Mouse (Mus musculus): Measurements from ENCODE around the gene Zic4. TPM values are rescaled to one million over a fixed set of nuclear protein-coding genes. Genes with fewer than 3 reads are reported as not detected.

The Zic4 gene
- total RNA-seq, 4 experiments from 2014 or later = 2.7 to 4.8 (median 3.5) TPM

GRCm38 (mm10) chr9:91363011-91363730 lies 958 bp downstream of the Zic4 start:
- no peak for DNase-seq (ENCODE audit: low spot score in 2 of 2)

GRCm38 (mm10) chr9:91363814-91364126 lies 1.6 kb downstream of the Zic4 start:
- no peak for DNase-seq (ENCODE audit: low spot score in 2 of 2)

GRCm38 (mm10) chr9:91364127-91364970 lies 2.1 kb downstream of the Zic4 start:
- no peak for DNase-seq (ENCODE audit: low spot score in 2 of 2)

- no peak for DNase-seq (ENCODE audit: low spot score in 2 of 2)
These were observed 2.8 kb downstream of the Zic4 start for GRCm38 (mm10) chr9:91364971-91365501.

- DNase-seq (ENCODE audit: low spot score in 2 of 2) = no peak
These were observed 3.5 kb downstream of the Zic4 start, which contains the start of gene Zic1 for GRCm38 (mm10) chr9:91365664-91366063. TSS of gene Zic1 (minus strand) at chr9:91365810.

GRCm38 (mm10) chr9:91366226-91366998 lies 4.2 kb downstream of the Zic4 start:
- no peak for DNase-seq (ENCODE audit: low spot score in 2 of 2)

- no peak for DNase-seq (ENCODE audit: low spot score in 2 of 2)
These were observed 5.0 kb downstream of the Zic4 start for GRCm38 (mm10) chr9:91366999-91367811.

GRCm38 (mm10) chr9:91368150-91368549 lies 5.9 kb downstream of the Zic4 start:
- no peak for DNase-seq (ENCODE audit: low spot score in 2 of 2)

GRCm38 (mm10) chr9:91368946-91369292 lies 6.7 kb downstream of the Zic4 start:
- no peak for DNase-seq (ENCODE audit: low spot score in 2 of 2)

GRCm38 (mm10) chr9:91369293-91369991 lies 7.2 kb downstream of the Zic4 start:
- no peak for DNase-seq (ENCODE audit: low spot score in 2 of 2)

- no peak for DNase-seq (ENCODE audit: low spot score in 2 of 2)
These were observed 8.0 kb downstream of the Zic4 start for GRCm38 (mm10) chr9:91370191-91370708.

- no peak for DNase-seq (ENCODE audit: low spot score in 2 of 2)
These were observed 8.8 kb downstream of the Zic4 start for GRCm38 (mm10) chr9:91371011-91371410.

- DNase-seq (ENCODE audit: low spot score in 2 of 2) = no peak
These were observed 9.4 kb downstream of the Zic4 start for GRCm38 (mm10) chr9:91371608-91372007.

- no peak for DNase-seq (ENCODE audit: low spot score in 2 of 2)
These were observed 11.8 kb downstream of the Zic4 start for GRCm38 (mm10) chr9:91373811-91374575.

GRCm38 (mm10) chr9:91374665-91375064 lies 12.5 kb downstream of the Zic4 start:
- DNase-seq (ENCODE audit: low spot score in 2 of 2) = no peak

GRCm38 (mm10) chr9:91377036-91377872 lies 15.0 kb downstream of the Zic4 start:
- DNase-seq (ENCODE audit: low spot score in 2 of 2) = no peak

- no peak for DNase-seq (ENCODE audit: low spot score in 2 of 2)
These were observed 15.6 kb downstream of the Zic4 start for GRCm38 (mm10) chr9:91377873-91378150.

GRCm38 (mm10) chr9:91378411-91379299 lies 16.4 kb downstream of the Zic4 start:
- no peak for DNase-seq (ENCODE audit: low spot score in 2 of 2)
